Mouse (Mus musculus) MEL (cell line): ENCODE results near the gene Gh. TPM values are rescaled to one million over a fixed set of nuclear protein-coding genes. Genes with fewer than 3 reads are reported as not detected.

Experiments
- DNase-seq: peaks from one replicate; pipeline ENCODE4 v3.0.0; 2011; ENCODE audit warnings: low read depth, low spot score
- H3K27ac ChIP-seq: 2 replicates; pipeline ENCODE4 v1.5.1; 2012; ENCODE audit warnings: low read depth, mild to moderate bottlenecking, control low read depth, low read length, moderate library complexity; ENCODE audit not compliant: control insufficient read depth
- H3K27me3 ChIP-seq, 2 experiments: fragments of 150-350 bp in 1 of 2; sonication (generic) in 1 of 2; 2 replicates each; pipeline ENCODE4 v1.6.1; 2012; ENCODE audit warnings: low read length in 2 of 2, mild to moderate bottlenecking in 2 of 2, improper control_type of control experiment in 1 of 2, moderate library complexity in 1 of 2; ENCODE audit not compliant: insufficient read depth in 2 of 2, control insufficient read depth in 1 of 2
- H3K36me3 ChIP-seq, 2 experiments: 2 replicates each; pipeline ENCODE4 v1.6.1; 2012 to 2014; ENCODE audit warnings: low read length in 2 of 2, improper control_type of control experiment in 1 of 2, inconsistent platforms in 1 of 2, mild to moderate bottlenecking in 1 of 2; ENCODE audit not compliant: insufficient read depth in 2 of 2, control insufficient read depth in 1 of 2
- H3K4me1 ChIP-seq, 2 experiments: fragments of 150-350 bp in 1 of 2; sonication (generic) in 1 of 2; 2 replicates each; pipeline ENCODE4 v1.6.1; 2012; ENCODE audit warnings: low read length in 2 of 2, improper control_type of control experiment in 1 of 2, mild to moderate bottlenecking in 1 of 2; ENCODE audit not compliant: insufficient read depth in 2 of 2, control insufficient read depth in 1 of 2
- H3K4me3 ChIP-seq, 2 experiments: fragments of 150-350 bp in 1 of 2; sonication (generic) in 1 of 2; 2 replicates each; pipeline ENCODE4 v1.5.1; 2012; ENCODE audit warnings: low read depth in 2 of 2, low read length in 2 of 2, mild to moderate bottlenecking in 2 of 2, moderate library complexity in 2 of 2, control low read depth in 1 of 2, improper control_type of control experiment in 1 of 2; ENCODE audit not compliant: control insufficient read depth in 1 of 2, insufficient read depth in 1 of 2
- H3K79me2 ChIP-seq: 2 replicates; pipeline ENCODE4 v1.6.1; 2012; ENCODE audit warnings: mild to moderate bottlenecking, low read length, moderate library complexity; ENCODE audit not compliant: control insufficient read depth, poor library complexity, insufficient read depth
- H3K9ac ChIP-seq: 2 replicates; pipeline ENCODE4 v1.6.1; 2012; ENCODE audit warnings: low read depth, mild to moderate bottlenecking, control low read depth, low read length, moderate library complexity; ENCODE audit not compliant: control insufficient read depth, poor library complexity, severe bottlenecking
- H3K9me3 ChIP-seq: fragments of 150-350 bp; sonication (generic); replicated peaks from 2 replicates; pipeline ENCODE4 v1.6.1; 2012; ENCODE audit warnings: mild to moderate bottlenecking, low read length, improper control_type of control experiment, moderate library complexity; ENCODE audit not compliant: insufficient read depth
- CHD2 ChIP-seq: IDR thresholded peaks from 2 replicates; pipeline ENCODE4 v1.6.1; 2011; ENCODE audit warnings: low read length, improper control_type of control experiment
- CTCF ChIP-seq, 3 experiments: IDR thresholded peaks in 2 of 3; conservative IDR thresholded peaks in 1 of 3; 2 replicates each; pipeline ENCODE4 v1.5.1; 2011 to 2012; ENCODE audit warnings: low read length in 3 of 3, low read depth in 2 of 3, mild to moderate bottlenecking in 2 of 3, improper control_type of control experiment in 1 of 3, inconsistent platforms in 1 of 3, mixed read lengths in 1 of 3, moderate library complexity in 1 of 3; ENCODE audit not compliant: control insufficient read depth in 1 of 3, insufficient read depth in 1 of 3, poor library complexity in 1 of 3, severe bottlenecking in 1 of 3
- E2F4 ChIP-seq: IDR thresholded peaks from 2 replicates; pipeline ENCODE4 v1.6.1; 2011; ENCODE audit warnings: low read depth, low read length, improper control_type of control experiment, borderline replicate concordance
- ELF1 ChIP-seq: IDR thresholded peaks from 2 replicates; pipeline ENCODE4 v1.6.1; 2014; ENCODE audit warnings: low read depth, mild to moderate bottlenecking, inconsistent platforms, low read length, improper control_type of control experiment, moderate library complexity
- ETS1 ChIP-seq: IDR thresholded peaks from 2 replicates; pipeline ENCODE4 v1.6.1; 2012; ENCODE audit warnings: low read depth, mild to moderate bottlenecking, inconsistent platforms, low read length, improper control_type of control experiment, moderate library complexity
- GABPA ChIP-seq: IDR thresholded peaks from 2 replicates; pipeline ENCODE4 v1.6.1; 2012; ENCODE audit warnings: low read depth, mild to moderate bottlenecking, inconsistent platforms, low read length, improper control_type of control experiment, moderate library complexity
- HCFC1 ChIP-seq: IDR thresholded peaks from 2 replicates; pipeline ENCODE4 v1.6.1; 2012; ENCODE audit warnings: low read depth, mild to moderate bottlenecking, inconsistent platforms, low read length, improper control_type of control experiment, moderate library complexity
- JUND ChIP-seq: IDR thresholded peaks from 2 replicates; pipeline ENCODE4 v1.6.1; 2011; ENCODE audit warnings: low read depth, mild to moderate bottlenecking, improper control_type of control experiment, low read length
- MAX ChIP-seq: IDR thresholded peaks from 2 replicates; pipeline ENCODE4 v1.6.1; 2011; ENCODE audit warnings: low read length, improper control_type of control experiment
- MAZ ChIP-seq: IDR thresholded peaks from 2 replicates; pipeline ENCODE4 v1.6.1; 2012; ENCODE audit warnings: low read depth, mild to moderate bottlenecking, inconsistent platforms, low read length, improper control_type of control experiment
- NRF1 ChIP-seq: IDR thresholded peaks from 2 replicates; pipeline ENCODE4 v1.6.1; 2014; ENCODE audit warnings: low read depth, mild to moderate bottlenecking, inconsistent platforms, low read length, improper control_type of control experiment, moderate library complexity; ENCODE audit not compliant: poor library complexity, insufficient read depth, severe bottlenecking
- POLR2A ChIP-seq, 2 experiments: IDR thresholded peaks; 2 replicates each; pipeline ENCODE4 v1.6.1; 2011 to 2012; ENCODE audit warnings: low read length in 2 of 2, mild to moderate bottlenecking in 2 of 2, control low read depth in 1 of 2, improper control_type of control experiment in 1 of 2, low read depth in 1 of 2, moderate library complexity in 1 of 2; ENCODE audit not compliant: control insufficient read depth in 1 of 2, insufficient read depth in 1 of 2, poor library complexity in 1 of 2
- POLR2AphosphoS2 ChIP-seq: IDR thresholded peaks from 2 replicates; pipeline ENCODE4 v1.6.1; 2011; ENCODE audit warnings: low read length, improper control_type of control experiment
- TBP ChIP-seq: IDR thresholded peaks from 2 replicates; pipeline ENCODE4 v1.8.0; 2011; ENCODE audit warnings: low read depth, low read length, improper control_type of control experiment
- USF1 ChIP-seq: IDR thresholded peaks from 2 replicates; pipeline ENCODE4 v1.6.1; 2014; ENCODE audit warnings: low read depth, mild to moderate bottlenecking, inconsistent platforms, low read length, improper control_type of control experiment, moderate library complexity
- USF2 ChIP-seq, 2 experiments: IDR thresholded peaks; 2 replicates each; pipeline ENCODE4 v1.6.1; 2011 to 2012; ENCODE audit warnings: improper control_type of control experiment in 2 of 2, low read length in 2 of 2, borderline replicate concordance in 1 of 2, inconsistent platforms in 1 of 2, low read depth in 1 of 2, mild to moderate bottlenecking in 1 of 2; ENCODE audit not compliant: insufficient read depth in 1 of 2
- ZC3H11A ChIP-seq: IDR thresholded peaks from 2 replicates; pipeline ENCODE4 v1.6.1; 2012; ENCODE audit warnings: low read depth, mild to moderate bottlenecking, inconsistent platforms, low read length, improper control_type of control experiment
- ZMIZ1 ChIP-seq: IDR thresholded peaks from 2 replicates; pipeline ENCODE4 v1.6.1; 2012; ENCODE audit warnings: low read depth, mild to moderate bottlenecking, inconsistent platforms, low read length, improper control_type of control experiment, moderate library complexity
- polyA plus RNA-seq, 2 experiments: library from polyadenylated mRNA; stranded (reverse) in 1 of 2; unstranded in 1 of 2; fragments of >175 nt in 1 of 2; fragments of >200 nt in 1 of 2; gene quantifications; 2 replicates each; pipeline versions ENCODE4 v1.2.1 to v1.2.4; 2012; ENCODE audit warnings: low replicate concordance in 2 of 2, low read depth in 1 of 2; ENCODE audit not compliant: insufficient read length in 2 of 2, insufficient read depth in 1 of 2, missing spikeins in 1 of 2
- total RNA-seq: library from RNA; depleted of rRNA; stranded (reverse); fragments of 300-350 nt; gene quantifications from 2 replicates; pipeline ENCODE4 v1.2.3, GENCODE M21; 2012

Gh gene
- total and polyA plus RNA-seq, 3 experiments, result 0.08 TPM; not detected in 2

- no peak for DNase-seq
- H3K27me3 ChIP-seq, result no peaks in the 10 kb centered on the region; a peak in 2 of 4 replicates
- H3K79me2 ChIP-seq, result no peaks in the 10 kb centered on the region
- H3K4me3 ChIP-seq, result no peak overlapping the region
- H3K9ac ChIP-seq, result no peak overlapping the region
- no peak overlapping the region for H3K27ac ChIP-seq
- no peaks in the 10 kb centered on the region for H3K9me3 ChIP-seq
- H3K4me1 ChIP-seq, result peaks cover 0 to 24% of the 10 kb centered on the region in 2 experiments; a peak in 2 of 4 replicates
- TF ChIP-seq ETS1 (no peak), MAX (no peak), NRF1 (no peak), ZMIZ1 (no peak), POLR2AphosphoS2 (no peak), TBP (no peak), E2F4 (no peak), MAZ (no peak)
- TF ChIP-seq, all 39 proteins: peak for 0
- peaks cover 0 to 12% of the 10 kb centered on the region in 2 experiments; a peak in 2 of 4 replicates for H3K36me3 ChIP-seq
These were observed 23.2 kb upstream of the Gh start for GRCm38 (mm10) chr11:106324858-106325257.

GRCm38 (mm10) chr11:106318406-106319366 is 17.0 kb upstream of the Gh start:
- 0 out of 4 replicates have a peak, but pooled peaks cover 0 to 3% of the 10 kb centered on the region in 2 experiments for H3K4me1 ChIP-seq
- H3K79me2 ChIP-seq, result no peaks in the 10 kb centered on the region
- H3K36me3 ChIP-seq, result no peaks in the 10 kb centered on the region
- no peak for TF ChIP-seq USF1
- 0 out of 2 replicates have a peak, but pooled peaks have one; percentile 40 for TF ChIP-seq TBP
- no peak for TF ChIP-seq MAZ
- TF ChIP-seq CTCF (IDR thresholded peaks at IDR 0.05 in 2 of 3, conservative IDR thresholded peaks at IDR 0.05 in 1 of 3; ENCODE audit: control insufficient read depth in 1 of 3, insufficient read depth in 1 of 3, low read depth in 2 of 3, low read length in 3 of 3, poor library complexity in 1 of 3, severe bottlenecking in 1 of 3), result no peak
- TF ChIP-seq ZC3H11A, result no peak
- TF ChIP-seq JUND, result no peak
- no peak for TF ChIP-seq CHD2
- 0 out of 2 replicates have a peak, but pooled peaks have one; percentile 32 for TF ChIP-seq ELF1
- 0 out of 2 replicates have a peak, but pooled peaks have one; percentile 27 for TF ChIP-seq HCFC1
- TF ChIP-seq POLR2AphosphoS2, result no peak
- no peak for TF ChIP-seq E2F4
- TF ChIP-seq POLR2A (IDR thresholded peaks at IDR 0.05; ENCODE audit: control insufficient read depth in 1 of 2, insufficient read depth in 1 of 2, low read depth in 1 of 2, low read length in 2 of 2, poor library complexity in 1 of 2), result peak in 1 of 2 experiments; percentile 50; a peak in 1 of 4 replicates
- TF ChIP-seq USF2 (IDR thresholded peaks at IDR 0.05; ENCODE audit: borderline replicate concordance in 1 of 2, insufficient read depth in 1 of 2, low read depth in 1 of 2, low read length in 2 of 2), result no peak
- TF ChIP-seq GABPA, result no peak
- H3K4me3 ChIP-seq, result peak overlapping the region in 1 of 2 experiments; percentile 29; a peak in 2 of 4 replicates
- H3K27ac ChIP-seq, result no peak overlapping the region
- DNase-seq, result peak; percentile 53
- H3K27me3 ChIP-seq, result no peaks in the 10 kb centered on the region; a peak in 2 of 4 replicates
- H3K9me3 ChIP-seq, result no peaks in the 10 kb centered on the region
- H3K9ac ChIP-seq, result peak overlapping the region; percentile 49
